Mouse (Mus musculus) erythroblast, embryonic 14.5 days (primary cell): ENCODE measurements around the gene Car11.

Experiments used
- GATA1 ChIP-seq: IDR thresholded peaks from 2 replicates; pipeline ENCODE4 v1.6.1; 2012; ENCODE audit warnings: low read length, inconsistent platforms, mixed read lengths
- TAL1 ChIP-seq: IDR thresholded peaks from 3 replicates; pipeline ENCODE4 v1.6.1; 2012; ENCODE audit warnings: low read length, inconsistent platforms, mixed read lengths

DNA sequence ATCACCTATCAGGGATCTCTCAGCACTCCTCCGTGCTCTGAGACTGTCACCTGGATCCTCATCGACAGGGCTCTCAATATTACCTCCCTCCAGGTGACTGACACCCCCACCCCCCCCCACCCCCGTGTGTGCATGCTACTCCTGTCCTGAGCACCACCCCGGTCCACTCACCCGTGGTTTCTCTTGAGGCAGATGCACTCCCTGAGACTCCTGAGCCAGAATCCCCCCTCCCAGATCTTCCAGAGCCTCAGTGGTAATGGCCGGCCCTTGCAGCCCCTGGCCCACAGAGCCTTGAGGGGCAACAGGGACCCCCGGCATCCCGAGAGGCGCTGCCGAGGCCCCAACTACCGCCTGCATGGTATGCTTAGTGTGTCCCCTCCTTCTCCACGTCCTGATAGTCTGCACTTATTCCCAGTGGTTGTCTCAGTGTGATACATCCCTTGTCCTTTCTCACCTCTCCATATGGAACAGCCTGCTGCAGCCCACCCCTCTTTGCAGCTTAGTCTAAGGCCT is 3.9 kb downstream of the Car11 start:
- TF ChIP-seq GATA1, result no peak
- no peak for TF ChIP-seq TAL1
